Mouse (Mus musculus) embryonic facial prominence, embryonic 13.5 days (tissue): ENCODE results near the gene Frem3. TPM values are rescaled to one million over a fixed set of nuclear protein-coding genes. Genes with fewer than 3 reads are reported as not detected.

ENCODE experiments used
- ATAC-seq: fragments of 200-750 bp; cut with Nextera tagmentation; 2 replicates; pipeline ENCODE4 v1.8.0; 2017; ENCODE audit warnings: low read depth; ENCODE audit not compliant: insufficient number of reproducible peaks, insufficient read depth, low FRiP score, low TSS enrichment
- H3K27ac ChIP-seq: fragments of 300-500 bp; sonication (generic); 2 replicates; pipeline ENCODE4 v1.5.1; 2015; ENCODE audit warnings: moderate library complexity, mild to moderate bottlenecking, inconsistent platforms
- H3K27me3 ChIP-seq: fragments of 300-500 bp; sonication (generic); 2 replicates; pipeline ENCODE4 v1.6.1; 2015; ENCODE audit warnings: mild to moderate bottlenecking, inconsistent platforms
- H3K36me3 ChIP-seq: fragments of 300-500 bp; sonication (generic); 2 replicates; pipeline ENCODE4 v1.6.1; 2015; ENCODE audit warnings: mild to moderate bottlenecking, inconsistent platforms
- H3K4me1 ChIP-seq: fragments of 300-500 bp; sonication (generic); 2 replicates; pipeline ENCODE4 v1.6.1; 2015; ENCODE audit warnings: inconsistent platforms
- H3K4me2 ChIP-seq: fragments of 300-500 bp; sonication (generic); 2 replicates; pipeline ENCODE4 v1.6.1; 2015; ENCODE audit warnings: moderate library complexity, mild to moderate bottlenecking, inconsistent platforms
- H3K4me3 ChIP-seq: fragments of 300-500 bp; sonication (generic); 2 replicates; pipeline ENCODE4 v1.5.1; 2015; ENCODE audit warnings: mild to moderate bottlenecking, inconsistent platforms
- H3K9ac ChIP-seq: fragments of 300-500 bp; sonication (generic); 2 replicates; pipeline ENCODE4 v1.6.1; 2015; ENCODE audit warnings: mild to moderate bottlenecking, inconsistent platforms
- H3K9me3 ChIP-seq: fragments of 300-500 bp; sonication (generic); 2 replicates; pipeline ENCODE4 v1.6.1; 2016; ENCODE audit warnings: inconsistent platforms
- WGBS: fragments of 180-500 bp; shearing (Covaris S2); methylation state at CpG from one replicate; pipeline ENCODE4 v1.1.7; 2015; ENCODE audit warnings: mixed read lengths; 5-methylcytosine and 5-hydroxymethylcytosine counted together
- polyA plus RNA-seq: library from polyadenylated mRNA; unstranded; fragments of >200 nt; fragmentation: Nextera tagmentation; extraction: Ambion mirVana; gene quantifications from 2 replicates; pipeline ENCODE4 v1.2.1, GENCODE M21; 2015

Gene Frem3
- polyA plus RNA-seq, 1 experiment from 2014 or later = 0.03 TPM

GRCm38 (mm10) chr8:80611441-80611751, 516 bp downstream of the Frem3 start:
- Histone ChIP-seq H3K9me3 (no peaks in the 10 kb centered on the region), H3K4me3 (peak overlapping the region; percentile 31), H3K4me2 (peak overlapping the region; percentile 57), H3K4me1 (peaks cover 15% of the 10 kb centered on the region), H3K36me3 (no peaks in the 10 kb centered on the region), H3K27ac (no peak overlapping the region), H3K27me3 (peaks cover 32% of the 10 kb centered on the region), H3K9ac (no peak overlapping the region)
- WGBS = 3% methylated on average over 12 of the region's 12 CpGs
- ATAC-seq = no peak

DNA sequence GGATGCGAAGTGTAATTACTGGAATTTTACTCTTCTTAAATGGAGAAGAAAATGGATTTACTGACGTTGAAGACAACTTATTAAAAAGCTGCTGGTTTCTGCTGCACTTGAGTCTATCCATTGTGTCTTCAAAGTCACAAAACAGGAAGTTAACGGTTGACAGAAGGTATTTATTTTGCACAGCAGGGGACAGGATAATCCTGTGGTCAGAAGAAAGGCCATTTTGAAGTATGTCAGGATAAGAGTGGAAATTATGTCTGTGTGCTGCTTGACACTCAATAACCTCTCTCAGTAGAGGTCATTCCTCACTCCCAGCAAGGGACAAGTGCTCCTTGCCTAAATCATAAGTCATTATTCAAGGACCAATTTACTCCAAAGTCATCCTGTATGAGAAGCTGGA, 8.9 kb downstream of the Frem3 start:
- 31% methylated on average over 3 of the region's 3 CpGs for WGBS
- Histone ChIP-seq H3K36me3 (no peaks in the 10 kb centered on the region), H3K27me3 (no peaks in the 10 kb centered on the region), H3K4me1 (no peaks in the 10 kb centered on the region), H3K9ac (no peak overlapping the region), H3K9me3 (no peaks in the 10 kb centered on the region), H3K27ac (no peak overlapping the region), H3K4me2 (no peak overlapping the region), H3K4me3 (no peak overlapping the region)
- ATAC-seq = no peak

GRCm38 (mm10) chr8:80647394-80647793, 36.5 kb downstream of the Frem3 start:
- Histone ChIP-seq H3K36me3 (no peaks in the 10 kb centered on the region), H3K9me3 (no peaks in the 10 kb centered on the region), H3K9ac (no peak overlapping the region), H3K4me3 (no peak overlapping the region), H3K4me1 (no peaks in the 10 kb centered on the region), H3K4me2 (no peak overlapping the region), H3K27me3 (no peaks in the 10 kb centered on the region), H3K27ac (no peak overlapping the region)
- no peak for ATAC-seq
- 67% methylated on average over 6 of the region's 6 CpGs for WGBS

- Histone ChIP-seq H3K9ac (no peak overlapping the region), H3K4me3 (no peak overlapping the region), H3K4me2 (no peak overlapping the region), H3K36me3 (no peaks in the 10 kb centered on the region), H3K27ac (no peak overlapping the region), H3K4me1 (no peaks in the 10 kb centered on the region), H3K27me3 (no peaks in the 10 kb centered on the region), H3K9me3 (no peaks in the 10 kb centered on the region)
- 54% methylated on average over 4 of the region's 4 CpGs for WGBS
- no peak for ATAC-seq
Observed at GRCm38 (mm10) chr8:80657639-80658038, 46.8 kb downstream of the Frem3 start.

- Histone ChIP-seq H3K27me3 (no peaks in the 10 kb centered on the region), H3K4me3 (no peak overlapping the region), H3K9ac (no peak overlapping the region), H3K27ac (no peak overlapping the region), H3K36me3 (no peaks in the 10 kb centered on the region), H3K9me3 (no peaks in the 10 kb centered on the region), H3K4me1 (no peaks in the 10 kb centered on the region), H3K4me2 (no peak overlapping the region)
- 71% methylated on average over 4 of the region's 4 CpGs for WGBS
- ATAC-seq = no peak
Observed at GRCm38 (mm10) chr8:80661055-80661454, 50.2 kb downstream of the Frem3 start.

DNA sequence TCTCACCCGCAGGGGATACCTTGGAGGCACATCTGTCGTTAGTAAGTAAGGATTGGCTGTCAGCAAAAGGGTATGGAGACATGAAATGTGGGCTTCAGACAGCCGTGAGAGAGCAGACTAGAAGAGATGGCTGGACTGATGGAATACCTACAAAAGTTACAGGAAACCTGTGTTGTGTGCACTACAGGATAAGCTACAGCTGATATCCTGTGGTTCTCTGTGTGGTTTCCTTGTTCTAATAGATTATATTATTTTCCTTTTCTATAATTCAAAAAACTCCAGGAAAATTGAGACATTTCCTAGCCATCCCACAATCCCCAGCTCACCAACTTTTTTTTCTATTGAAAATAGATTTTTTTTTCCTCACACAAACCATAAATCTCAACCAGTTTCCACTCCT, 52.6 kb downstream of the Frem3 start:
- Histone ChIP-seq H3K27me3 (no peaks in the 10 kb centered on the region), H3K4me1 (no peaks in the 10 kb centered on the region), H3K27ac (no peak overlapping the region), H3K9ac (no peak overlapping the region), H3K4me3 (no peak overlapping the region), H3K9me3 (no peaks in the 10 kb centered on the region), H3K36me3 (no peaks in the 10 kb centered on the region), H3K4me2 (no peak overlapping the region)
- no peak for ATAC-seq
- 60% methylated on average over 3 of the region's 3 CpGs for WGBS

DNA sequence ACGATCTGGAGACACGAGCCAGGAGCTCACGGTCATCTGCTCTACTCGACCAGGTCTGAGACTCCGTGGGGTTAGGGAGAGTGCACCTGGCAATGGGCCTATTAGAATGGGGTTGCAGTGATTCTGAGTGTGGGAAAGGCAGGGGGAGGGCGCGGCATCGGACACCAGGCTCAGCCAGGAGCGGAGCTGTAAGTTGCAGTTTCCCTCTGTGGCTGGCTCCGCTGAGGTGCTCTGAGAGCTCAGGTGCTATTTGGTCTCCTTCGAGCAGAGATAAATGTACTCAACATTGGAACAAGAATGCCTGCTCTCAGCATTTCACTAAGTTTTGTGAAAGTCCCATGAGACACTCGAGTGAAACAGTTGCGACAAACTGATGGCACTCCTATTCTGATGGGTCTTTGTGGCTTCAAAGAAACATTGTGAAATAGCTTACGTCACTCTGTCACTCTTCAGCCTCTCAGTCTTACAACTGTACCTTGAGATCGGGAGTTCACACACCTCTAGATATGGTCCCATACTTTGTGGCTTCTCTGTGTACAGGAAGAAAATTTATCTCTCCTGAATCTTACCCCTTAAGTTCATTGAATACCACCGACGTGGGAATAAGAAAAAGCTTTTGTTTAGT, 58.5 kb downstream of the Frem3 start:
- no peaks in the 10 kb centered on the region for H3K36me3 ChIP-seq
- H3K4me2 ChIP-seq = no peak overlapping the region
- H3K27ac ChIP-seq = no peak overlapping the region
- H3K9me3 ChIP-seq = no peaks in the 10 kb centered on the region
- no peaks in the 10 kb centered on the region for H3K4me1 ChIP-seq
- 66% methylated on average over 17 of the region's 17 CpGs for WGBS
- H3K4me3 ChIP-seq = no peak overlapping the region
- no peak overlapping the region for H3K9ac ChIP-seq
- no peaks in the 10 kb centered on the region for H3K27me3 ChIP-seq
- ATAC-seq = no peak

GRCm38 (mm10) chr8:80682594-80682993, 71.7 kb downstream of the Frem3 start:
- H3K27me3 ChIP-seq = no peaks in the 10 kb centered on the region
- H3K4me1 ChIP-seq = peaks cover 5% of the 10 kb centered on the region; the same call in 1 of the 2 replicates
- WGBS = 80% methylated on average over 5 of the region's 5 CpGs
- no peak overlapping the region for H3K27ac ChIP-seq
- no peak overlapping the region for H3K4me3 ChIP-seq
- ATAC-seq = no peak
- H3K9me3 ChIP-seq = no peaks in the 10 kb centered on the region
- no peak overlapping the region for H3K9ac ChIP-seq
- H3K4me2 ChIP-seq = no peak overlapping the region
- no peaks in the 10 kb centered on the region for H3K36me3 ChIP-seq

GRCm38 (mm10) chr8:80683756-80684335, 73.0 kb downstream of the Frem3 start:
- H3K9ac ChIP-seq = no peak overlapping the region
- no peaks in the 10 kb centered on the region for H3K27me3 ChIP-seq
- H3K9me3 ChIP-seq = no peaks in the 10 kb centered on the region
- 75% methylated on average over 5 of the region's 5 CpGs for WGBS
- no peak for ATAC-seq
- H3K27ac ChIP-seq = no peak overlapping the region
- no peaks in the 10 kb centered on the region for H3K36me3 ChIP-seq
- H3K4me1 ChIP-seq = peaks cover 5% of the 10 kb centered on the region; the same call in 1 of the 2 replicates
- no peak overlapping the region for H3K4me3 ChIP-seq
- H3K4me2 ChIP-seq = no peak overlapping the region

GRCm38 (mm10) chr8:80688141-80688540, 77.3 kb downstream of the Frem3 start:
- H3K4me3 ChIP-seq = no peak overlapping the region
- H3K9me3 ChIP-seq = no peaks in the 10 kb centered on the region
- no peaks in the 10 kb centered on the region for H3K27me3 ChIP-seq
- ATAC-seq = no peak; the same call in 1 of the 2 replicates
- no peak overlapping the region for H3K27ac ChIP-seq
- H3K4me2 ChIP-seq = no peak overlapping the region
- no peaks in the 10 kb centered on the region for H3K36me3 ChIP-seq
- no peak overlapping the region for H3K9ac ChIP-seq
- 50% methylated on average over 4 of the region's 4 CpGs for WGBS
- peaks cover 5% of the 10 kb centered on the region; the same call in 1 of the 2 replicates for H3K4me1 ChIP-seq

- no peak for ATAC-seq
- 81% methylated on average over 4 of the region's 4 CpGs for WGBS
Observed at GRCm38 (mm10) chr8:80710670-80711400, 100.0 kb downstream of the Frem3 start.

DNA sequence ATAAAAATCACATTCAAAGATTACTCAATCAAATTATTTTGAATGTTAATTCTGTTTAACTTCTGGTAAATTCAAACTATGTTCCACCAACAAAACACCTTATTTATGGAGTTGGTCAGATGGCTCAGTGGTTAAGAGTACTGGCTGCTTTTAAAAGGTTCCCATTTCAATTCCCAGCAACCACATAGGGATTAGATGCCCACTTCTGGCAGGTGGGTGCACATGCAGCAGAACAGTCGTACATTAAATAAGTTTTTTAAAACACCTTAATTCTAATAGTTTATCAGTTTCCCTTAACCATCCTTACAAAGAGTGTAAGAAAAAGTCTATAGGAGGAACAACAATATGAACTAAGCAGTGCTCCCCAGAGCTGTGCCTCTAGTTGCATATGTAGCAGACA, 103.6 kb downstream of the Frem3 start:
- H3K27ac ChIP-seq = no peak overlapping the region
- H3K9me3 ChIP-seq = 0 out of 2 replicates have a peak, but pooled peaks cover 4% of the 10 kb centered on the region

More at GRCm38 (mm10) chr8:80710670-80711400, 100.0 kb downstream of the Frem3 start:
- H3K4me1 ChIP-seq = no peaks in the 10 kb centered on the region
- 0 out of 2 replicates have a peak, but pooled peaks cover 4% of the 10 kb centered on the region for H3K9me3 ChIP-seq
- no peak overlapping the region for H3K4me3 ChIP-seq
- H3K27ac ChIP-seq = no peak overlapping the region
- no peaks in the 10 kb centered on the region for H3K27me3 ChIP-seq
- no peak overlapping the region for H3K4me2 ChIP-seq
- H3K9ac ChIP-seq = no peak overlapping the region
- peaks cover 64% of the 10 kb centered on the region for H3K36me3 ChIP-seq

More for the DNA sequence above, 103.6 kb downstream of the Frem3 start:
- no peak overlapping the region for H3K4me3 ChIP-seq
- H3K4me2 ChIP-seq = no peak overlapping the region
- no peak overlapping the region for H3K9ac ChIP-seq
- H3K36me3 ChIP-seq = peaks cover 60% of the 10 kb centered on the region
- 95% methylated on average over 1 of the region's 1 CpGs for WGBS
- no peaks in the 10 kb centered on the region for H3K27me3 ChIP-seq
- H3K4me1 ChIP-seq = no peaks in the 10 kb centered on the region
- no peak for ATAC-seq
